8 mouse cellular contexts compared by ENCODE assay signal in the genomic region with DNA sequence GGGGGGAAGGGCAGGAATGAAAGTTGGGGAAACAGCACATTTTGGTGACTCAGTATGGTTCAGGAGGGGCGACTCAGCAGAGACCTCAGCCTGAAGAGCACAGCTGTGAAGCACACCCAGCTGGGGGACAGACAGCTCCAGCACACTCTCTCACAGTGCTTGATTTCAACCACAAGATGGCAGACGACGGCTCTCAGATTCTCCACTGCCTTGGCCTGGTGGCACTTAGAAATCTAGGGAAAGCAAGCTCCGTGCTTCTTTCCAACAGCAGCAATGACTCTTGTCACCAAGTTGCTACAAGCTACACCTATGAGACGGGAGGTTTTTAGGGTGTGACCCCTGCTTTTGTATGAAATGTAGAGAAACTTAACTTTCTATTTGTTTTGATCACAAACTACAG.
A peak's percentile ranks its signal among the peaks of the same experiment; 100 is the strongest.
DNase-seq lines count a peak whose midpoint lies in the region; ATAC-seq and TF ChIP-seq lines count a peak whose summit lies in the region.

No protein-coding gene starts in this region.

- no peak overlapping the region for H3K9ac ChIP-seq in hindbrain, embryonic 12.5 days
- no peak overlapping the region for H3K9ac ChIP-seq in lung, postnatal 0 days (replicated peaks; ENCODE audit: low read depth)

- no peak overlapping the region for H3K4me2 ChIP-seq in hindbrain, embryonic 12.5 days (replicated peaks)
- H3K4me2 ChIP-seq in lung, postnatal 0 days (replicated peaks; ENCODE audit: low read depth, low read length), result no peak overlapping the region

- no peak overlapping the region for H3K27ac ChIP-seq in hindbrain, embryonic 12.5 days
- H3K27ac ChIP-seq in lung, postnatal 0 days (ENCODE audit: low read length), result no peak overlapping the region

- peak; percentile 74 for DNase-seq in R1 (ENCODE audit: low read depth, low spot score)
- peak; percentile 20 for DNase-seq in cerebellum, adult 9-11 months
- peak; percentile 42 to 70 for DNase-seq in frontal cortex, postnatal 10 days (ENCODE audit: low spot score in 2 of 2)
- peak; percentile 64 for DNase-seq in layer of hippocampus, adult 9-11 months
- DNase-seq in lung, postnatal 0 days (ENCODE audit: low spot score), result peak; percentile 91
- peak; percentile 54 for DNase-seq in retina, adult 2 months (ENCODE audit: low read depth, low spot score)
- peak; percentile 31 to 58 for DNase-seq in urinary bladder, postnatal 36 days (ENCODE audit: low spot score in 2 of 2)

- H3K4me1 ChIP-seq in hindbrain, embryonic 12.5 days, result no peaks in the 10 kb centered on the region
- H3K4me1 ChIP-seq in lung, postnatal 0 days (ENCODE audit: insufficient read depth, low read depth, low read length), result no peaks in the 10 kb centered on the region

- no peaks in the 10 kb centered on the region for H3K27me3 ChIP-seq in hindbrain, embryonic 12.5 days
- H3K27me3 ChIP-seq in lung, postnatal 0 days (replicated peaks; ENCODE audit: insufficient read depth, low read length), result no peaks in the 10 kb centered on the region

- no peaks in the 10 kb centered on the region for H3K9me3 ChIP-seq in hindbrain, embryonic 12.5 days (replicated peaks)
- no peaks in the 10 kb centered on the region for H3K9me3 ChIP-seq in lung, postnatal 0 days (ENCODE audit: low read length)

- WGBS in hindbrain, embryonic 12.5 days, result 6% methylated on average over 5 of the region's 5 CpGs
- WGBS in lung, postnatal 0 days, result 2% methylated on average over 5 of the region's 5 CpGs

- H3K4me3 ChIP-seq in hindbrain, embryonic 12.5 days, result no peak overlapping the region
- H3K4me3 ChIP-seq in lung, postnatal 0 days (ENCODE audit: low read depth, low read length), result no peak overlapping the region

- peak; percentile 91 for ATAC-seq in hindbrain, embryonic 12.5 days (ENCODE audit: low FRiP score)
- ATAC-seq in lung, postnatal 0 days, result peak; percentile 82

- TF ChIP-seq CTCF in lung, postnatal 0 days (IDR thresholded peaks at IDR 0.05), result peak; percentile 90

- H3K36me3 ChIP-seq in hindbrain, embryonic 12.5 days, result no peaks in the 10 kb centered on the region
- H3K36me3 ChIP-seq in lung, postnatal 0 days (ENCODE audit: insufficient read depth, low read length), result no peaks in the 10 kb centered on the region

- no peak for TF ChIP-seq EP300 in lung, postnatal 0 days (IDR thresholded peaks at IDR 0.05)

Comparison
In these comparisons a context has a peak if more than half of its experiments do, and no peak if none do; other contexts are left out.
1. DNase-seq: peak in every context shown above with its lines; median percentile 91 in lung, postnatal 0 days; 74 in R1; 64 in layer of hippocampus, adult 9-11 months; 56 in frontal cortex, postnatal 10 days; 54 in retina, adult 2 months; 44 in urinary bladder, postnatal 36 days; 20 in cerebellum, adult 9-11 months.